Mouse (Mus musculus): ENCODE measurements around the gene Cd83. TPM values are rescaled to one million over a fixed set of nuclear protein-coding genes. Genes with fewer than 3 reads are reported as not detected.

The Cd83 gene
- polyA plus RNA-seq, 1 experiment from 2014 or later = 7.8 TPM

DNA sequence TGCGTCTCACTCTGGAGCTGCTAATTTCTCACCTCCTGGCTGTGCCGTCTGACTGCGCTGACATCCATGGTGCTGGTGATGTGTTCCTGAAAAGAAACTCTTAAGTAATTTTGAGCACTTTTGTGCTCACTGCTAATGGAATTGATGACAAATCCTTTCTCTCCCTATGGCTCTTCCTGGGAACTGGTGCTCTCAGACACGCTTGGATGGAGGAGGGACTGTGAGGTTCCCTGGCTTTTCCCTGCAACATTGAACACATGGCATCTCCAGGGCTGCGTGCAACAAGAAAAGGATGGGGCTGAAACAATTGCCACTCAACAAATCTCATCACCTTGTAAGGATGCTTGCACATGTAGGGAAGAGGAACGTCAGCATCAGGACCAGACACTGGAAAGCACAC is 11.6 kb upstream of the Cd83 start:
- H3K36me3 ChIP-seq (ENCODE audit: control insufficient read depth, insufficient read depth) = no peaks in the 10 kb centered on the region
- 67% methylated on average over 6 of the region's 6 CpGs for WGBS

DNA sequence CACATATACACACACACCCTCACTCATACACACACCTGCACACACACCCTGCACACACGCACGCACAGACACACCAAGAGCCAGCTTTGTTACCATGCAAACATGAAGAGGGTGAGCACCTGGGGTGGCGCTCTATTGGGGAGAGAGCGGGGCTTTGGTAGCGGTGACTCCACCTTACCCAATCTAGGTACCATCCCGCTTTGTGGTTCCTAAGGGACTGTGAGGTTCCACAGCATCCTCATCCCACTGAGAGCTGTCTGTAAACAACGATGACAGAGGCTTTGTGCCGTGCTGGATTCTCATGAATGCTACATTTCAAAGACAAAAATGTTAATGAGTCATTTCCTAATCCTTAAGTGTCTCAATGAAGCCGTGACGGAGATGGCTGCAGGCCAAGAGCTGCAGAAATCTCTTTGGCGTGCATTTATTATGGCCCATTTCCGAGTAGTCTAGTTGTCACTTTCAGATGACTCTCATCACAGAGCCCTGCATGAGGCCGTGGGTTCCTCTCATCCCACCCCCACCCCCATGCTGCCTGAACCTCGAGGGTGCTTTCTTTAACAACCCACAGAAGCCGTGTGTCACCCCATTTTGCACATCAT is 10.5 kb upstream of the Cd83 start:
- 24% methylated on average over 15 of the region's 15 CpGs for WGBS
- peak; percentile 84 for ATAC-seq
- peak overlapping the region; percentile 31; the same call in 1 of the 2 replicates for H3K27ac ChIP-seq (ENCODE audit: low read length)
- no peaks in the 10 kb centered on the region for H3K36me3 ChIP-seq (ENCODE audit: control insufficient read depth, insufficient read depth)
- H3K4me3 ChIP-seq (replicated peaks; ENCODE audit: low read length) = no peak overlapping the region
- H3K27me3 ChIP-seq (replicated peaks; ENCODE audit: control insufficient read depth, insufficient read depth, low read length) = no peaks in the 10 kb centered on the region
- peaks cover 14% of the 10 kb centered on the region for H3K4me1 ChIP-seq (replicated peaks; ENCODE audit: control insufficient read depth, insufficient read depth, low read length)
- H3K9ac ChIP-seq (replicated peaks; ENCODE audit: low read depth, low read length) = no peak overlapping the region
- H3K9me3 ChIP-seq (ENCODE audit: control insufficient read depth, low read length) = no peaks in the 10 kb centered on the region
- peak overlapping the region; percentile 29 for H3K4me2 ChIP-seq (ENCODE audit: low read length)

More for the DNA sequence above, 11.6 kb upstream of the Cd83 start:
- H3K9ac ChIP-seq (replicated peaks; ENCODE audit: low read depth, low read length) = no peak overlapping the region
- no peaks in the 10 kb centered on the region for H3K27me3 ChIP-seq (replicated peaks; ENCODE audit: control insufficient read depth, insufficient read depth, low read length)
- ATAC-seq = no peak
- no peak overlapping the region for H3K27ac ChIP-seq (ENCODE audit: low read length)
- no peak overlapping the region for H3K4me2 ChIP-seq (ENCODE audit: low read length)
- H3K4me1 ChIP-seq (replicated peaks; ENCODE audit: control insufficient read depth, insufficient read depth, low read length) = peaks cover 14% of the 10 kb centered on the region
- H3K4me3 ChIP-seq (replicated peaks; ENCODE audit: low read length) = no peak overlapping the region
- no peaks in the 10 kb centered on the region for H3K9me3 ChIP-seq (ENCODE audit: control insufficient read depth, low read length)

DNA sequence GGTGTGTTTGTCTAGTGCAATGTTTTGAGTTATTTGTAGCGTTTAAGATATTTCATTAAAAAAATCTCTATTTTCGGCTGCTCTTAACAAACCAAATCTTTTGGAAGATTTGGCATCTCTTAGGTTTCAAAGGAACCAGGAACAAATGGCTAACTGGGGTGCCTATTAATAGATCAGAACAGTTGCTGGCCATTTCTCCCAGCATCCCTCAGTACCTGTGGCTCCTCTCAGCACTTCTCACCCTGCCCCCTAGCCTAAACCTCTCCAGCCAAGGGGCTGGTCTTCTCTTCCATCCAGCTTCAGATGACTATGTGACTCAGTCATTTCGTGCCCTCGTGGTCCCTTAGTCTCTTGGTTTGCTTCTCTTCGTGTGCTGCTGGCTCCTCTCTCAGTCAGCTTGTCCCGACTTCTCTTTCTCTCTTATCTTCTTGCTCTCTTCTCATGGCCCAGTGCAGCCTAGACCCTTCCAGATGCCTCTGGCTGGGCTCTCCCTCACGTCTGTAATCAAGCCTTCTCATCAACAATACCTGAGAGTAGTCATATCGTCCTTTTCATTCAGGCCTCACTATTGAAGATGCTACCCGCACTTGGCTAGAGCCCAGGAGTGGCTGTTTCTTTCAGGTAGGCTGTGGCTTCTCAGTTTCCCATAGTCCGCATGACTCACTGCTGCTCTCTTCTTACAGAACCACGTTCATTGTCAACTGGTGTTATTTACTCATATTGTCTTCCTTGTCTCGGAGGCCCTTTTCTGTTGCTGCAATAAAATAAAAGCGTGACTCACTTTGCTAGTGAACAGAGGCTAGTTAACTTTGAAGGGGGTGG is 9.8 kb upstream of the Cd83 start:
- Histone ChIP-seq H3K27me3 (replicated peaks; ENCODE audit: control insufficient read depth, insufficient read depth, low read length) (no peaks in the 10 kb centered on the region), H3K9ac (replicated peaks; ENCODE audit: low read depth, low read length) (no peak overlapping the region), H3K4me3 (replicated peaks; ENCODE audit: low read length) (no peak overlapping the region), H3K9me3 (ENCODE audit: control insufficient read depth, low read length) (no peaks in the 10 kb centered on the region), H3K27ac (ENCODE audit: low read length) (no peak overlapping the region), H3K36me3 (ENCODE audit: control insufficient read depth, insufficient read depth) (no peaks in the 10 kb centered on the region), H3K4me2 (ENCODE audit: low read length) (peak overlapping the region; percentile 29), H3K4me1 (replicated peaks; ENCODE audit: control insufficient read depth, insufficient read depth, low read length) (peaks cover 14% of the 10 kb centered on the region)
- ATAC-seq = no peak
- 77% methylated on average over 13 of the region's 13 CpGs for WGBS

DNA sequence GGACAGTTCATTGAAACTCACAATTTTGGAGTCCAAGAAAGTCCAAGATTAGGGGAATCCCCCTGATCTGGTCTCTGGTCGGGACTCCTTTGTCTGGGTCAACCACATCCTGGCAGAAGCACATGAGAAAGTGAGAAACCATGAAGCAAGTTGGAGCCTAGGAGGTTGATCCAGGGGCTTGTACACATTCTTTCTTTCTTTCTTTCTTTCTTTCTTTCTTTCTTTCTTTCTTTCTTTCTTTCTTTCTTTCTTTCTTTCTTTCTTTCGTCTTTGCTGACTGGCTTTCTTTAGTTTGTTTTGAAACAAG is 9.2 kb upstream of the Cd83 start:
- ATAC-seq = no peak
- WGBS = 80% methylated on average over 2 of the region's 2 CpGs
- H3K27me3 ChIP-seq (replicated peaks; ENCODE audit: control insufficient read depth, insufficient read depth, low read length) = no peaks in the 10 kb centered on the region
- no peaks in the 10 kb centered on the region for H3K9me3 ChIP-seq (ENCODE audit: control insufficient read depth, low read length)
- no peak overlapping the region for H3K4me2 ChIP-seq (ENCODE audit: low read length)
- H3K4me3 ChIP-seq (replicated peaks; ENCODE audit: low read length) = no peak overlapping the region
- no peak overlapping the region for H3K27ac ChIP-seq (ENCODE audit: low read length)
- no peak overlapping the region for H3K9ac ChIP-seq (replicated peaks; ENCODE audit: low read depth, low read length)
- peaks cover 14% of the 10 kb centered on the region for H3K4me1 ChIP-seq (replicated peaks; ENCODE audit: control insufficient read depth, insufficient read depth, low read length)
- H3K36me3 ChIP-seq (ENCODE audit: control insufficient read depth, insufficient read depth) = no peaks in the 10 kb centered on the region

DNA sequence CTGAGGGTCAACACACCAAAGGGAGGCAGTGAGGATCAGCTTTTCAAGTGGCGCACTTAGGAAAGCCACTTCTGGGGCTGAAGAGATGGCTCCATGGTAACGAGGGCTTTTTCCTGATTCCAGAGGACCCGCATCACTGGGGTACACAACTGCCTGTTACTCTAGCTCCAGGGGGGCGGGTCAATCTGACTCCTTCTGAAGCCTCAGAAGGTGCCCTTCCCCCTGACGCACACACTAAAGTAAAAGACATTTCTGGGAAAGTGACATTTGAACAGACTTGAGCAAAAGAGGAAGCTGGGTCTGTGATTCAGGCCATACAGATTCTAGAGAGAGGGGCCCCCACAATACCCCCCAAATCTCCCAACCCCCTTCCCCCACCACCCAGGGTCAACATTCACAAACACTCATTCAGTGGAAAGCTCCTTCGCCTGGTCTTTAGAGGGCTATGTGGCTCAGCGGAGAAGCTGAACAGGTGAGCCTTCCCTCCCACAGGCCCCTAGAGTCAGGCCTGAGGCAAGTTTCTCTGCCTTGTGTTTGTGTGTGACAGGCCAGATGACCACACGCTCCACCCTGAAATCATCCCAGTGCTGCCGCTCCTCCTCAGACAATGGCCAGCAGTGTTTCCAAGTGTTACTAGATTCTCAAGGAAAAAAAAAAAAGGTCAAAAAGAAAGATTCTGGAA is 7.1 kb upstream of the Cd83 start:
- Histone ChIP-seq H3K27ac (ENCODE audit: low read length) (no peak overlapping the region), H3K9ac (replicated peaks; ENCODE audit: low read depth, low read length) (no peak overlapping the region), H3K4me1 (replicated peaks; ENCODE audit: control insufficient read depth, insufficient read depth, low read length) (peaks cover 14% of the 10 kb centered on the region), H3K4me3 (replicated peaks; ENCODE audit: low read length) (no peak overlapping the region), H3K27me3 (replicated peaks; ENCODE audit: control insufficient read depth, insufficient read depth, low read length) (no peaks in the 10 kb centered on the region), H3K36me3 (ENCODE audit: control insufficient read depth, insufficient read depth) (no peaks in the 10 kb centered on the region), H3K9me3 (ENCODE audit: control insufficient read depth, low read length) (no peaks in the 10 kb centered on the region), H3K4me2 (ENCODE audit: low read length) (no peak overlapping the region)
- ATAC-seq = no peak
- 59% methylated on average over 9 of the region's 9 CpGs for WGBS

DNA sequence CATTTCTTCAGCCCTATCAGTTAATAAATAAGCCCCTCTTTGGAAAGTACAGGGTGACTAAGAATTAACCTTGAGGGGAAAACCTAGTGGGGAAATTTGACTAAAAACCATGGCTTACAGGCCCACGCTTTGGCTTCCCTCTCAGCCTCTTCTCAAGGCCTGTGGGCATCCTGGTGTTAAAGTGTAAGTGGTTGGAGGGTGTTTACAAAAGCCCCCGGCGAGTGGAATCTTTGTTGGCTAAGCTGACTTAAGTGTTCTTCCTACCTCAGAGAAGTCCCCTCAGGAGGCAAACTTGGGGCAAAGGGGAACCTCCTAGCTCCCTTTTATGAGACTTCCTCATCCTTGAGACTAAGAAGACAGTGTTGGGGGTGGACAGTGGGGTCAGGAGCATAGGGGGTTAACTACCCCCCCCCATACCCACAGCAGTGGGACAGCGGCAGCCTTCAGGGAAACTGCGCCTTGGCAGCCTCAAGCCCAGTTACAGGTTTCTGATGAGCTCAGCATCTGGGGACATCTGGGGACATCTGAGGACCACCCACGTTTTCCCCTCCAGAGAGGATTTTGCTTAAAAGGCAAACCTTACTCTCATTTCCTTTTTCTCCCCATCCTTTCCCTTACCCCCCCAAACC is 6.4 kb upstream of the Cd83 start:
- ATAC-seq = no peak
- H3K27ac ChIP-seq (ENCODE audit: low read length) = no peak overlapping the region
- WGBS = 55% methylated on average over 6 of the region's 6 CpGs
- H3K27me3 ChIP-seq (replicated peaks; ENCODE audit: control insufficient read depth, insufficient read depth, low read length) = no peaks in the 10 kb centered on the region
- H3K9ac ChIP-seq (replicated peaks; ENCODE audit: low read depth, low read length) = no peak overlapping the region
- H3K4me2 ChIP-seq (ENCODE audit: low read length) = no peak overlapping the region
- H3K4me1 ChIP-seq (replicated peaks; ENCODE audit: control insufficient read depth, insufficient read depth, low read length) = peaks cover 14% of the 10 kb centered on the region
- H3K36me3 ChIP-seq (ENCODE audit: control insufficient read depth, insufficient read depth) = no peaks in the 10 kb centered on the region
- no peaks in the 10 kb centered on the region for H3K9me3 ChIP-seq (ENCODE audit: control insufficient read depth, low read length)
- no peak overlapping the region for H3K4me3 ChIP-seq (replicated peaks; ENCODE audit: low read length)

DNA sequence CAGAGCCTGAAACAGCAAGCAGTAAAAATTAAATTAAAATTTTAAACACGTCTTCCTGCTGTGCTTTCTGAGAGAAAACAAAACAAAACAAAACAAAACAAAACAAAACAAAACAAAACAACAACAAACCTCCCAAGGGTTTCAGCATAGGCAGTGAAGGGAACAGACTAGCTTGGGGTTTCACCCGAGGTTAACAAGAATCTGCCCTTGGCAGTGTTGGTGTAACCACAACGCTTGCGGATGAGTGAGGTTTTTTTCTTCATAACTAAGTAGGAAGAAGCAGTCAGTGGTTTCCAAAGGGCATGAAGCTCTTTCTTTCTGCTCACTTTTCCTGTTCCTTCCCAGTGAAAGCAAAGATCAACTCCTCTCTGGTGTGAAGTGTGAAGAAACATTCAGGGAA is 5.6 kb upstream of the Cd83 start:
- Histone ChIP-seq H3K4me1 (replicated peaks; ENCODE audit: control insufficient read depth, insufficient read depth, low read length) (peaks cover 10% of the 10 kb centered on the region), H3K36me3 (ENCODE audit: control insufficient read depth, insufficient read depth) (no peaks in the 10 kb centered on the region), H3K9ac (replicated peaks; ENCODE audit: low read depth, low read length) (no peak overlapping the region), H3K27ac (ENCODE audit: low read length) (no peak overlapping the region), H3K4me3 (replicated peaks; ENCODE audit: low read length) (no peak overlapping the region), H3K9me3 (ENCODE audit: control insufficient read depth, low read length) (no peaks in the 10 kb centered on the region), H3K4me2 (ENCODE audit: low read length) (no peak overlapping the region), H3K27me3 (replicated peaks; ENCODE audit: control insufficient read depth, insufficient read depth, low read length) (0 out of 2 replicates have a peak, but pooled peaks cover 2% of the 10 kb centered on the region)
- no peak for ATAC-seq
- WGBS = 86% methylated on average over 4 of the region's 4 CpGs

DNA sequence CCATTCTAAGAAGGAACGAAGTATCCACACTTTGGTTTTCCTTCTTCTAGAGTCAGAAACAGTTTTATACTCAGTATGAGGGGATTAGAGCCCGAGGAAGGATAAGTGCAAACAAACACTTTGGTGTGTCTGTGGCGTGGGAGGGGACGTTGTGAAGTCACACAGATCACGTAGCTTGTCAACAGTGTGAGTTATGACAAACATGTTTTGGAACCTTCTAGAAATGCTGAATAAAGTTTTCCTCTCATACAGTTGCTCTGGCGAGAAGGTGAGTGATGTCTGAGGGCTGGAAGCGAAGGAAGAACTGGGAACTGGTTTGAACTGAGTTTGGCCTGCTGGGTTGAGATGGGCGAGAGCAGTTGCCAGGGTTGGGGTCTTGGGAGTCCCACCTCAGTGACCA is 4.5 kb upstream of the Cd83 start:
- H3K36me3 ChIP-seq (ENCODE audit: control insufficient read depth, insufficient read depth) = no peaks in the 10 kb centered on the region
- no peak for ATAC-seq
- no peak overlapping the region for H3K27ac ChIP-seq (ENCODE audit: low read length)
- WGBS = 87% methylated on average over 8 of the region's 8 CpGs
- peaks cover 7% of the 10 kb centered on the region for H3K4me1 ChIP-seq (replicated peaks; ENCODE audit: control insufficient read depth, insufficient read depth, low read length)
- no peak overlapping the region for H3K4me2 ChIP-seq (ENCODE audit: low read length)
- H3K27me3 ChIP-seq (replicated peaks; ENCODE audit: control insufficient read depth, insufficient read depth, low read length) = peaks cover 2% of the 10 kb centered on the region; the same call in 1 of the 2 replicates
- no peak overlapping the region for H3K9ac ChIP-seq (replicated peaks; ENCODE audit: low read depth, low read length)
- no peaks in the 10 kb centered on the region for H3K9me3 ChIP-seq (ENCODE audit: control insufficient read depth, low read length)
- H3K4me3 ChIP-seq (replicated peaks; ENCODE audit: low read length) = no peak overlapping the region

DNA sequence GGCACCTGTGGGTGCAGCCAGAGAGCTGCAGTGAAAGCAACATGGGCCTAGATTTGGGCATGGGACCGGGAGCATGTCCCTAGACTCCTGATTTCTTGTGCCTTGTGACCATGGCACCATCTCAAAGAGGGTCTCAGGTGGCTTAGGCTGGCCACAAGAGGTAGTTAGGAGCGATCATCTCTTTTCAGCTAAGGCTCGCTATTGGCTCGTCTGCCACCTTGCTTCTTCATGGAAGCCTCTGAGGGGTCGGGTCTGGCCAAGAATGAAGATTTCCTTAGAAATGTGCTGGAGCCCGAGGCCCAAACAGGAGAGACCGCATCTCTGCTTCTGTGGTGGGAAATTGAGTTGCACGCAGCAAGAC is 1.1 kb downstream of the Cd83 start:
- ATAC-seq = no peak
- 31% methylated on average over 8 of the region's 8 CpGs for WGBS
- no peak overlapping the region for H3K27ac ChIP-seq (ENCODE audit: low read length)
- H3K9me3 ChIP-seq (ENCODE audit: control insufficient read depth, low read length) = no peaks in the 10 kb centered on the region
- peak overlapping the region; percentile 62 for H3K4me3 ChIP-seq (replicated peaks; ENCODE audit: low read length)
- H3K27me3 ChIP-seq (replicated peaks; ENCODE audit: control insufficient read depth, insufficient read depth, low read length) = peaks cover 17% of the 10 kb centered on the region; the same call in 1 of the 2 replicates
- peak overlapping the region; percentile 99 for H3K4me2 ChIP-seq (ENCODE audit: low read length)
- peak overlapping the region; percentile 82; the same call in 1 of the 2 replicates for H3K9ac ChIP-seq (replicated peaks; ENCODE audit: low read depth, low read length)
- no peaks in the 10 kb centered on the region for H3K36me3 ChIP-seq (ENCODE audit: control insufficient read depth, insufficient read depth)
- H3K4me1 ChIP-seq (replicated peaks; ENCODE audit: control insufficient read depth, insufficient read depth, low read length) = peaks cover 22% of the 10 kb centered on the region
